Mouse (Mus musculus) bone marrow macrophage, adult 2 months (primary cell): ENCODE measurements at regions not wholly inside any gene's neighbourhood (a gene's known extent, or its start where the extent isn't known, plus 50 kb on each side); places are given as distances from the start of the nearest gene placed in this dataset.

Experiments
- CTCF ChIP-seq: IDR thresholded peaks from 2 replicates; pipeline ENCODE4 v1.5.1; 2012; ENCODE audit warnings: low read depth, mild to moderate bottlenecking, low read length, moderate library complexity
- POLR2A ChIP-seq: IDR thresholded peaks from 2 replicates; pipeline ENCODE4 v1.6.1; 2012; ENCODE audit warnings: mild to moderate bottlenecking, low read depth, low read length, borderline replicate concordance

DNA sequence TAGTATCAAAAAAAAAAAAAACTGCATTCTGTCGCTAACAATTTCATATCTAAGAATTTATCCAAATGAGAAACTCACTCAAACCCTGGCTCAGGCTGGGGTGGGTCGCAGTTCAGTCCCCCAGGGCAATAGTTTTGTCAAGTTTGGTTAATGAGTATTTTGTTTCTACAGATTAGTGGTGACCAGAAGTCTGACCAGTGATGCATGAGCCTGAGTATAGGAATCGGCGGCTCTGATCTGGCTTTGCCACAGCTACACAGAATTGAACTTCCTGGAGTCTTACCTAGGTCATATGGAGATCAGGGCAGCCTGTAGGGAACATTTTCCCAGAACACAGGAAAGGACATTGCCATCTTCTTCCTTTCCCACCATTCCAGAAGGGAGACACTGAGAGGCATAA, 212.1 kb downstream of the Efnb2 start:
- TF ChIP-seq CTCF (no peak), POLR2A (no peak)
